Mouse (Mus musculus): ENCODE results near the gene Ackr2. TPM values are rescaled to one million over a fixed set of nuclear protein-coding genes. Genes with fewer than 3 reads are reported as not detected.

The Ackr2 gene
- polyA plus RNA-seq, 1 experiment, result 0.59 TPM

DNA sequence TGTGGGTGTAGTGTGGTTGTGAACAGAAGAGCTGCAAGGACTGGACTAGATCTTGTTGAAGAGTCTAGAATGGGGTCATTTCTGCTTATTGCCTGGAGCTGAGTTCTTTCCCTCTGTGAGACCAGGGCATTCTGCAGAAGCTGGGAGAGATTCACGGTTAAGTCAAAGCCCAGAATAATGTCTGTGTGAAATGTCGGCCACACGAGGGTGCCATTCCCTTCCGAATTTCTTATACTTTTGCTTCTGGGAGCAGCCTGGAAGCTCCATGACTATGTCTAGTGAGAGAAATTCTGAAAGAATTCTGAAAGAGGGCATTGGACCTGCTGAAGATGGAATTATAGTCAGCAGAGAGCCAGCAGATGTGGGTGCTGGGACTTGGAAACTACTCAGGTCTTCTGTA, 49.6 kb downstream of the Ackr2 start:
- H3K4me1 ChIP-seq (ENCODE audit: control insufficient read depth, insufficient read depth, low read length), result no peaks in the 10 kb centered on the region
- H3K36me3 ChIP-seq (ENCODE audit: control insufficient read depth, insufficient read depth, low read length), result no peaks in the 10 kb centered on the region
- H3K4me3 ChIP-seq (ENCODE audit: control insufficient read depth, low read depth, low read length), result no peak overlapping the region
- H3K27me3 ChIP-seq (ENCODE audit: control insufficient read depth, insufficient read depth, low read length), result no peaks in the 10 kb centered on the region
- no peak overlapping the region for H3K27ac ChIP-seq (ENCODE audit: control insufficient read depth, insufficient read depth, low read depth, low read length)
- TF ChIP-seq POLR2A (IDR thresholded peaks at IDR 0.05; ENCODE audit: control insufficient read depth, low read depth, low read length) (no peak), CTCF (IDR thresholded peaks at IDR 0.05; ENCODE audit: control insufficient read depth, insufficient read depth, insufficient replicate concordance, low read depth, low read length) (no peak)

- TF ChIP-seq CTCF (IDR thresholded peaks at IDR 0.05; ENCODE audit: control insufficient read depth, insufficient read depth, insufficient replicate concordance, low read depth, low read length) (no peak), POLR2A (IDR thresholded peaks at IDR 0.05; ENCODE audit: control insufficient read depth, low read depth, low read length) (no peak)
- no peak overlapping the region for H3K4me3 ChIP-seq (ENCODE audit: control insufficient read depth, low read depth, low read length)
- H3K36me3 ChIP-seq (ENCODE audit: control insufficient read depth, insufficient read depth, low read length), result no peaks in the 10 kb centered on the region
- H3K4me1 ChIP-seq (ENCODE audit: control insufficient read depth, insufficient read depth, low read length), result no peaks in the 10 kb centered on the region
- no peaks in the 10 kb centered on the region for H3K27me3 ChIP-seq (ENCODE audit: control insufficient read depth, insufficient read depth, low read length)
- H3K27ac ChIP-seq (ENCODE audit: control insufficient read depth, insufficient read depth, low read depth, low read length), result no peak overlapping the region
Observed at GRCm38 (mm10) chr9:121948431-121948830, 50.3 kb downstream of the Ackr2 start.

GRCm38 (mm10) chr9:121950418-121951113, 52.4 kb downstream of the Ackr2 start, which contains the start of gene Fam198a:
Fam198a (plus strand) TSS chr9:121950988.
- Histone ChIP-seq H3K27ac (ENCODE audit: control insufficient read depth, insufficient read depth, low read depth, low read length) (no peak within 1 kb of the TSS), H3K4me3 (ENCODE audit: control insufficient read depth, low read depth, low read length) (peak within 1 kb of the TSS; percentile 6), H3K36me3 (ENCODE audit: control insufficient read depth, insufficient read depth, low read length) (no peaks in the 10 kb centered on the region), H3K4me1 (ENCODE audit: control insufficient read depth, insufficient read depth, low read length) (no peaks in the 10 kb centered on the region), H3K27me3 (ENCODE audit: control insufficient read depth, insufficient read depth, low read length) (no peaks in the 10 kb centered on the region)
- TF ChIP-seq CTCF (IDR thresholded peaks at IDR 0.05; ENCODE audit: control insufficient read depth, insufficient read depth, insufficient replicate concordance, low read depth, low read length) (no peak), POLR2A (IDR thresholded peaks at IDR 0.05; ENCODE audit: control insufficient read depth, low read depth, low read length) (no peak)

DNA sequence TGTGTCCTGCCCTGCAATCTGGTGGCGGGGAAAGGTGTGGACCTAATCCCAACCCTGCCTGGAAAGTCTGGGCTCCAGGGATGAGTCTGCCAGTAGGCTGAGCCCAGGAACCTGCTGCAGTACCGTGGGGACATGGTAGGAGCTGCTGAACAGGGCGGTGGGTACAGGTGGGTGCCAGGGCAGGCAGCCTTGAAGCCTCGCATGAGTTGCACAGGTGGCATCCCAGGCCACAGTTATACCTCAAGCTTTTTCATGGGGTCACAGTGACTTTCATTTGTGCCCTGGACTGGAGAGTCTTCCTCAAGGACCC, 52.9 kb downstream of the Ackr2 start:
- Histone ChIP-seq H3K27ac (ENCODE audit: control insufficient read depth, insufficient read depth, low read depth, low read length) (no peak overlapping the region), H3K27me3 (ENCODE audit: control insufficient read depth, insufficient read depth, low read length) (no peaks in the 10 kb centered on the region), H3K4me3 (ENCODE audit: control insufficient read depth, low read depth, low read length) (peak overlapping the region; percentile 6), H3K4me1 (ENCODE audit: control insufficient read depth, insufficient read depth, low read length) (no peaks in the 10 kb centered on the region), H3K36me3 (ENCODE audit: control insufficient read depth, insufficient read depth, low read length) (no peaks in the 10 kb centered on the region)
- TF ChIP-seq POLR2A (IDR thresholded peaks at IDR 0.05; ENCODE audit: control insufficient read depth, low read depth, low read length) (no peak), CTCF (IDR thresholded peaks at IDR 0.05; ENCODE audit: control insufficient read depth, insufficient read depth, insufficient replicate concordance, low read depth, low read length) (no peak)

GRCm38 (mm10) chr9:121952596-121952995, 54.4 kb downstream of the Ackr2 start:
- H3K36me3 ChIP-seq (ENCODE audit: control insufficient read depth, insufficient read depth, low read length), result no peaks in the 10 kb centered on the region
- no peaks in the 10 kb centered on the region for H3K27me3 ChIP-seq (ENCODE audit: control insufficient read depth, insufficient read depth, low read length)
- H3K27ac ChIP-seq (ENCODE audit: control insufficient read depth, insufficient read depth, low read depth, low read length), result no peak overlapping the region
- no peak overlapping the region for H3K4me3 ChIP-seq (ENCODE audit: control insufficient read depth, low read depth, low read length)
- TF ChIP-seq CTCF (IDR thresholded peaks at IDR 0.05; ENCODE audit: control insufficient read depth, insufficient read depth, insufficient replicate concordance, low read depth, low read length), result no peak
- TF ChIP-seq POLR2A (IDR thresholded peaks at IDR 0.05; ENCODE audit: control insufficient read depth, low read depth, low read length), result no peak
- H3K4me1 ChIP-seq (ENCODE audit: control insufficient read depth, insufficient read depth, low read length), result no peaks in the 10 kb centered on the region

- no peak for TF ChIP-seq POLR2A (IDR thresholded peaks at IDR 0.05; ENCODE audit: control insufficient read depth, low read depth, low read length)
- H3K4me3 ChIP-seq (ENCODE audit: control insufficient read depth, low read depth, low read length), result no peak overlapping the region
- peaks cover 11% of the 10 kb centered on the region for H3K4me1 ChIP-seq (ENCODE audit: control insufficient read depth, insufficient read depth, low read length)
- no peaks in the 10 kb centered on the region for H3K36me3 ChIP-seq (ENCODE audit: control insufficient read depth, insufficient read depth, low read length)
- H3K27ac ChIP-seq (ENCODE audit: control insufficient read depth, insufficient read depth, low read depth, low read length), result peak overlapping the region; percentile 14
- H3K27me3 ChIP-seq (ENCODE audit: control insufficient read depth, insufficient read depth, low read length), result no peaks in the 10 kb centered on the region
Observed at GRCm38 (mm10) chr9:121959966-121960635, 61.9 kb downstream of the Ackr2 start.

Other genes starting within 250 kb of the Ackr2 start
- 9.7 and 11.0 TPM in 2 replicates for gene Sec22c, start 192.9 kb upstream of the Ackr2 start, polyA plus RNA-seq (2012; rRNA removed)
- 10.1 and 11.6 TPM in 2 replicates for gene Ss18l2, start 188.0 kb upstream of the Ackr2 start, polyA plus RNA-seq (2012; rRNA removed)
- gene Nktr, start 179.2 kb upstream of the Ackr2 start, polyA plus RNA-seq (2012; rRNA removed), result 58.4 and 61.9 TPM in 2 replicates
- 4.9 and 5.3 TPM in 2 replicates for gene Zfp651, start 139.0 kb upstream of the Ackr2 start, polyA plus RNA-seq (2012; rRNA removed)
- 0.14 and 0.23 TPM in 2 replicates for gene Klhl40, start 120.7 kb upstream of the Ackr2 start, polyA plus RNA-seq (2012; rRNA removed)
- 19.8 and 21.3 TPM in 2 replicates for gene Hhatl, start 105.8 kb upstream of the Ackr2 start, polyA plus RNA-seq (2012; rRNA removed)
- gene Ccdc13, start 58.9 kb upstream of the Ackr2 start, polyA plus RNA-seq (2012; rRNA removed), result 109 and 125 TPM in 2 replicates
- gene Higd1a, start 40.0 kb upstream of the Ackr2 start, polyA plus RNA-seq (2012; rRNA removed), result 42.4 and 43.9 TPM in 2 replicates
- not detected in 2 replicates for gene Cyp8b1, start 17.9 kb downstream of the Ackr2 start, polyA plus RNA-seq (2012; rRNA removed)
- gene Fam198a, start 52.6 kb downstream of the Ackr2 start, polyA plus RNA-seq (2012; rRNA removed), result 0.54 and 0.70 TPM in 2 replicates
- gene Pomgnt2, start 98.8 kb downstream of the Ackr2 start, polyA plus RNA-seq (2012; rRNA removed), result 6.2 and 8.7 TPM in 2 replicates
- gene Snrk, start 218.9 kb downstream of the Ackr2 start, polyA plus RNA-seq (2012; rRNA removed), result 18.7 and 29.5 TPM in 2 replicates